Mouse (Mus musculus) fat pad, adult 2 months (tissue): ENCODE measurements around the gene Sdccag8.
"Not testable (repeated sequence)": the region's sequence is repeated elsewhere in the genome, so short reads cannot be mapped to it uniquely, and the experiment has no call there.

ENCODE experiments used
- DNase-seq: peaks from one replicate; pipeline ENCODE4 v3.0.0-alpha.2; 2011; ENCODE audit warnings: low read depth, low spot score; ENCODE audit errors: extremely low read depth

The Sdccag8 gene

DNA sequence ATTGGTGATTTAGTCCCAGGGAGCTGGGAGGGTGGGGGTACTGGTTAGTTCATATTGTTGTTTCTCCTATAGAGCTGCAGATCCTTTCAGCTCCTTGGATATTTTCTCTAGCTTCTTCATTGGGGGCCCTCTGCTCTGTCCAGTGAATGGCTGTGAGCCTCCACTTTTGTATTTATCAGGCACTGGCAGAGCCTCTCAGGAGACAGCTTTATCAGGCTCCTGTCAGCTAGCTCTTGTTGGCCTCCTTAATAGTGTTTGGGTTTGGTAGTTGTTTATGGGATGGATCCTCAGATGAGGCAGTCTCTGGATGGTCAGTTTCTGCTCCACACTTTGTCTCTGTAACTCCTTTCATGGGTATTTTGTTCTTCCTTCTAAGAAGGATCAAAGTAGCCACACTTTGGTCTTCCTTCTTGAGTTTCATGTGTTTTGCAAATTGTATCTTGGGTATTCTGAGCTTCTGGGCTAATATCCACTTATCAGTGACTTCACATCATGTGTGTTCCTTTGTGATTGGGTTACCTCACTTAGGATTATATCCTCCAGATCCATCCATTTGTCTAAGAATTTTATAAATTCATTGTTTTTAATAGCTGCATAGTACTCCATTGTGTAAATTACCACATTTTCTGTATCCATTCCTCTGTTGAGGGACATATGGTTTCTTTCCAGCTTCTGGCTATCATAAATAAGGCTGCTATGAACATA lies 127.0 kb downstream of the Sdccag8 start:
- DNase-seq: not testable (repeated sequence)

- DNase-seq: no peak
These were observed 128.7 kb downstream of the Sdccag8 start for GRCm38 (mm10) chr1:176943126-176943525.

DNA sequence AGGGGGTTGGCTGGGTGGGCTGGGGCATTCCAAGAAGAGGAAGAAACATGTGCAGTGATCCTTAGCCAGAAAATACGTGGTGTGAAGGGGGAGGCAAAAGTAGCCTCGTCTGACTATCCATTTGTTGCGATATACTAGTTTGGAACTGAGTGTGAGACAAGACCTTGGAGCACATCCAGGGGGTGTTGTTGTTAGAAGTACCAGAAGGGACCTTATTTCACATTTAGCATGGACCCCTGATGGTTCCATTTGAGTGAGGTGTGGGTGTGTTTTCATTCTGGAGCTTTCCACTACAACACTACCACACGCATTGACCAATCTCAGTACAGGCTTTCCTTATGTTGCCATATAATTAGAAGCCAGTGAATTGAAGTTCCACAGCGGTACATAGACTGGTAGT lies 129.5 kb downstream of the Sdccag8 start:
- DNase-seq: no peak

GRCm38 (mm10) chr1:176944458-176945174 lies 130.2 kb downstream of the Sdccag8 start:
- no peak for DNase-seq

DNA sequence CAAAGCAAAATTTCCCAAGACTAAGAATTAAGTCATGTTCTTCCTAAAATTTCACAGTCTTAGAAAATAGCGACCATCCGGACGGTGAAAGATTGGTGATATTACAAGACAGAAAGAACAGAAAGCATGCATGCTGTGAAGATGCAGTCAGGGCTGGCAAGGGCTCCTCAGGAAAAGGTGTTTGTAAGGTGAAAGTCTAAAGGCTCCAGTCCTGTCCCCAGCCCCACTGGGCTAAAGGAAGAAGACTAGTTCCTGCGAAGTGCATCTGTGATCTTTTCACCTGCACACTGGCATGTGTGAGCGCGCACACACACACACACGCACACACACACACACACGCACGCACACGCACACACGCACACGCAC lies 130.7 kb downstream of the Sdccag8 start:
- DNase-seq: no peak

DNA sequence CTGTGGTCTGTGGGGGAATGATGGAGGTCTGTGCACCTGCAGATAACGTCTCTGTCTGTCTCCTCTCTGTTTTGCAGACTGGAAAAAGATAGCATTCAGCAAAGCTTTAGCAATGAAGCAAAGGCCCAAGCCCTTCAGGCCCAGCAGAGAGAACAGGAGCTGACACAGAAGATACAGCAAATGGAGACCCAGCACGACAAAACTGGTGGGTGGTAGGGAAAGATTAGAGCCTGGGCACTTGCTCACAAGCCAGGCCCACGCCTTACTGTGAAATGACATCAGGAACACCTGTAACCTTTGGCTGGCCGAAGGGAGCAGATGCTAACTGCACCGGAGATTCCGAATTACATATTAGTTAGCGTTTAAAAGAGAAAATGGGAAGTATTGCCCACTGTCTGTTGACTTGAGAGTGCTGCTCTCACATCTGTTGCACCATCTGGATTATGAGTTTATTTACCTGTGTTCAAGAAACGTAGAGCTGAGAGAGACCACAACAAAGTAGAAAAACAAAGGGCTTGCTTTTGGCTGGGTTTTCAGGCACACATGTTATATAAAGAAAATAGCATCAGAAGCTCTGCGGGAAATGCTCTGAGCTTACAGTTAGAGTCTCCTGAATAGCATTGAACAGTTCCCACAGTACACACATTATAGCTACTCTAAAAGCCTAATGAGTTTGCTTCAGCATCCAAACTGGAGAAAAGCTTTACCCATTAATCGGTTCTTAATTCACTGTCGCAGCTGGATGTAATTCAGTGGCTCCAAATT lies 131.8 kb downstream of the Sdccag8 start:
- no peak for DNase-seq

DNA sequence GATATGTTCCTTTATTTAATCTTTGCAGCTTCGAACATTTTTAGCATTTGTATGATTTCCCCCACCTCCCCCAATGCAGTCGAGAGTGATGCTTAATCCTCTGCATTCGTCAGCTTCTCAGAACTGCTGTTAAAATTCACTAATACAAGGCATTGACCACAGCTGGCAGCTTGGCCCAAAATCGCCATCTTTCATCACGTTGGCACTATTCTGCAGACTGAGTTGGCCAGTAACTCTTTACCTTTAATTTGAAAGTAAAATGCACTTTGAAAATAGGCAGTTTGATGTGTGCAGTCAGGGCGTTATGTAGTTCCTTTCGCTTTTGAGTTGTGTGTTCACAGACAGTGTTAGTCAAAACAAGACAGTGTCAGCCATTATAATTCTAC lies 132.3 kb downstream of the Sdccag8 start:
- DNase-seq: no peak

DNA sequence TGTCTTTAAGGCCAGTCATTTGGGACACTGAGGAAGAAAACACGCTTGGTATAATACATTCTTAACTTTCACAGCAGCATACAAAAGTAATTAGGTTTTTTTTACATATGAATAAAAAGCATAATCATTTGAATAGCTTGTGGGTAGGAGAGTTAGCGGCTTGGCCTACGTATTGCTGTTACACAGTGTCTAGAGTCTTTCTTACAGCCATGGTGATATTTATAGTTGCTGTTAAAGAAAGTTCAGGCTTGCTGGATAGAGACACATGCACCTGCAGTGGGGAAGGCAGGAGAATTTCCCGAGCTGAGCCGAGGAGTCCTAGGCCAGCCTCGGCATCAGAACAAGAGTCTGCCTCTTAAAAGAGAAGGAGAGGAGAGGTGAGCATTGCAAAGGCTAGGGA lies 134.4 kb downstream of the Sdccag8 start:
- no peak for DNase-seq

- DNase-seq: no peak
These were observed 134.9 kb downstream of the Sdccag8 start for GRCm38 (mm10) chr1:176949320-176949719.

DNA sequence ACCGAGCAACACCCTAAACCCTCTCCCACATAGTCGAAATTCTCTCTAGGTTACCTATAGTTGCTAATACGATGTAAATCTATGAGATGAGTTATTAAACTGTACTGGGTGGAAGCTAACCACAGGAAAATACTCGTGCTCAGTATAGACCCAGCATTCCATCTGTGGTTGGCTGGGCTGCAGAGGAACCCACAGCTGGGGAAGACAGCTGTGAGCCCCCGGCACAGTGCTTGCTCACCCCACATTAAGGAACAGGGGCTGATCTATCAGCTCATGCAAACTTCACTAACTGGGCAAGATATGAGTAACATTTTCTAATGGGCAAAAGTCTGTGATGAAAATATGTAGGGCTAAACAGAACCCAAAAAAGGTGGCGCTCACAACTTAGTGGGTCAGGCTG lies 135.6 kb downstream of the Sdccag8 start:
- no peak for DNase-seq

DNA sequence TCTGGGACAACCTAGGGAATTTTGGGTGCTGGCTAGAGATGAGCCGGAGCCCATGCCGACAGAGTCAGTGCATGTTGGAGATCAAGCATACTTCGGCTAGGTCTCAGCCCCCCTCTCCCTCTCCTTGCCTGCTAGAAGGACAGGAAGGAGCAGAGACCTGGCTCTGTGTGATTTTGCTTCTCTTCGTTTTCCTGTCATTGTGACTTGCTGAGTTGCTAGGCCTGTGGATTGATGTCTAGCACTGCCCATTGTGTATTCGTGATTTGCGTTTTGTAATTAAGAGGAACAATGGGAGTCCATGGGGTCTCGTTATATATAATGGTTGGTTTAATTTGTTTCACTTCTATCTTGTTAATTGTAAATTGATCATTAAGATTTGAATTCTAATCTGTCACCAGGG lies 137.4 kb downstream of the Sdccag8 start:
- no peak for DNase-seq

GRCm38 (mm10) chr1:176958311-176958710 lies 143.9 kb downstream of the Sdccag8 start:
- DNase-seq: no peak

DNA sequence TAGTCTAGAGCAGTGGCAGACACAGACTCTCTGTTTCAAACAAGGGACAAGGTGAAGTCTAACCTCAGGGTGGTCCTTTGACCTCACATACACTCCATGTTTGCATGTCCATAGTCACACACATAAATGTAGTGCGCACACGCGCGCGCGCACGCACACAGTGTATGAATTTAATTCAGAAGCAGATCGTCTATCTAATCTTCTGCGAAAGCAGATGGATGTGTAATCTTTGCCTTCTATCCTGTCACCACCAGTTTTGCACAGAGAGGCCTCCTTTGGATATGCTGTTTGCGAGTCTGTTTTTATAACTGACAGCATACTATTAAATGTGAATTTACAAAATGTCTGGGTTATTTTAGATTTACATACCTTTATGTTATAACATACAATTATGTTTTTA lies 147.3 kb downstream of the Sdccag8 start:
- no peak for DNase-seq

DNA sequence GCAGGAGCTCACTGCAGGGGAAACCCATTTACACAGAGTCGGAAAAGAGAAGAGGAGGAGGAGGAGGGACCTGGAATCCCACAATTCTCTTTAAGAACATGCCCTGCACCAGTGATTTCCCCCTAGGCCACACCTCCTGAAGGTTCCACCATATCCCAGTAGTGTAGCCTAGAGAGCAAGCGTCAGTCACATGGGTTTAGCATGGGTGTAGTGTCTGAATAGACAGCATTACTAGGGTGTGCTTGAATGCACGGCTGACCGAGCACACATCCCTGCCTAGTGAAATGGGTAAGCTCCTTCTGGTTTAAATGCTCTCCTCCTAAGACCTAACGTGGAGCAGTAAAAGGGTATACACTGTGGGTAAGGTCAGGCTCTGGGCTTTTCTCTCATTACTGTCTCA lies 148.4 kb downstream of the Sdccag8 start:
- no peak for DNase-seq

GRCm38 (mm10) chr1:176967299-176967698 lies 152.8 kb downstream of the Sdccag8 start:
- no peak for DNase-seq

DNA sequence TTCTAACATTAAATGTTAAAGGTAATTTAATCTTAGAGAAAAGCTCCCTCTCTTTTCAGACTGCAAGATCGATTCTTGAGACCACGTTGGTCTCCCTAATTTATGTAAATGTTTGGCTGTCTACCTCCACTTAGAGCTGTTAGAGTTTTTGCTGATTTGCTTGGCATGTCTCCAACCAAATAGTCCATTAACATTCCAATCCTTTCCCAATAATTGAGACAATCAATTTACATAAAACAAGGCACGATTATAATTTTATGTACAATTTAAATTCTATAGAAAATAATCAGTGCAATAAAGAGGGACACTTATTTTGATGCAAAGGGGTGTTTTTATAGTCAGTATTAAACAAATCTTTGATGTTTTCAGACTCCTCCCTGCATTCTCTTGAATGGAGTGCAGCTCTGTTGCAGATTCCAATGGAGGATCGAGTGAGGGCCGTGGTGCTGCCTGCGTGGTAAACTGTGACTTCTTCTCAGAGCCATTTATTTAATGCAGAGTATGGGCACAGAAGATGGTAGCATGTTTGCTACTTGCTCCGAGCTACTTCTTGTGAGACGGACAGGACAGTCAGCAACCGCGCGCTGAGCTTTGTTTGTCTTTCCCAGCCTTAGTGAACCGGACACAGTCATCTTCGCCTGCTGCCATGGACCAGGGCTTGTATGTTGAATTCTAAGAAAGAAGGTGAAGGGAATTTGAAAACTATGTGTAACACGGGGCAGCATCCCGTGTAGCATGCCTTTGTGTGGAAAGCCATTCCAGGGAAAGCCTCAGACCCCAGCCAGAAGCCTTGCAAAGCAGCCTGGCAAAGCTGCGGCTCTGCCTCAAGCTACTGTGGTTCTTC lies 156.4 kb downstream of the Sdccag8 start:
- DNase-seq: no peak

DNA sequence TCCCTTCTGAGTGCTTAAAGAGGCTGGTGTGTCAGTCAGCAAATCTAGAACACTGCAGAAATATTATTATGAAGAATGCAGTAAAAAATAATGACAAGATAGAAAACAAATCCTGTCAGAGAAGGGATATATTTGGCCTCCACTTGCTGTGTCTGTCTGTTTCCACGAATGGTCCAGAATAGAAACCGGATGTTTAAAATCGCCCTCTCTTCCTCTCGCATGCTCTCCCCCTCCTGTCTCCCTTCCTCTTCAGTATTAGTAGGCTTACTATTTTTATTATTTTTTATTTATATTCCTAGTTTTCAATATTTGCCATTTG lies 157.0 kb downstream of the Sdccag8 start:
- no peak for DNase-seq

- DNase-seq: no peak
These were observed 159.1 kb downstream of the Sdccag8 start for GRCm38 (mm10) chr1:176973356-176974088.

DNA sequence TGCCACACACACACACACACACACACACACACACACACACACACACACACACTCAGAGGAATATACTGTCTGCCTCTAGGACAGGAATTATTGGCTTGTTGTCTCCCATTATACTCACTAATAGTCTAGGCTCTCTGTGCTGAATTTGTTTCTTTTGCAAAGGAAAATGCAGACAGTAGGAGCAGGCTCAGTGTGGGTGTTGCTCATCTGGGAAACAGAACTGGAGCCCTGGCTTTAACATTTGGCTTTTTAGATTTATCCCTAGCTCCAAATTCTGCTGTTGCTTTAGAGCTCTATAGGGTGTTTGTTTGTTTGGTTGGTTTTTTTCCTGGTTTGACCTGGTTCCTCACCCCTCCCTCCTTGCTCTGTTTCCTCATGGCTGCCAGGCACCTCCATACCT lies 164.8 kb downstream of the Sdccag8 start:
- no peak for DNase-seq

GRCm38 (mm10) chr1:176980140-176980539 lies 165.7 kb downstream of the Sdccag8 start:
- no peak for DNase-seq
